Mouse (Mus musculus) MEL (cell line): ENCODE results near the gene Npas3.

Experiments used
- CTCF ChIP-seq, 3 experiments: IDR thresholded peaks in 2 of 3; conservative IDR thresholded peaks in 1 of 3; 2 replicates each; pipeline ENCODE4 v1.5.1; 2011 to 2012; ENCODE audit warnings: low read length in 3 of 3, low read depth in 2 of 3, mild to moderate bottlenecking in 2 of 3, improper control_type of control experiment in 1 of 3, inconsistent platforms in 1 of 3, mixed read lengths in 1 of 3, moderate library complexity in 1 of 3; ENCODE audit not compliant: control insufficient read depth in 1 of 3, insufficient read depth in 1 of 3, poor library complexity in 1 of 3, severe bottlenecking in 1 of 3
- MAX ChIP-seq: IDR thresholded peaks from 2 replicates; pipeline ENCODE4 v1.6.1; 2011; ENCODE audit warnings: low read length, improper control_type of control experiment
- MYB ChIP-seq: IDR thresholded peaks from 2 replicates; pipeline ENCODE4 v1.6.1; 2011; ENCODE audit warnings: mild to moderate bottlenecking, low read depth, low read length, improper control_type of control experiment
- MYC ChIP-seq: IDR thresholded peaks from 2 replicates; pipeline ENCODE4 v1.6.1; 2011; ENCODE audit warnings: low read depth, mild to moderate bottlenecking, low read length, improper control_type of control experiment, moderate library complexity
- TCF12 ChIP-seq: IDR thresholded peaks from 2 replicates; pipeline ENCODE4 v1.6.1; 2014; ENCODE audit warnings: low read depth, mild to moderate bottlenecking, inconsistent platforms, low read length, improper control_type of control experiment, moderate library complexity
- ZNF384 ChIP-seq: IDR thresholded peaks from 2 replicates; pipeline ENCODE4 v1.6.1; 2012; ENCODE audit warnings: low read depth, mild to moderate bottlenecking, inconsistent platforms, low read length, improper control_type of control experiment

DNA sequence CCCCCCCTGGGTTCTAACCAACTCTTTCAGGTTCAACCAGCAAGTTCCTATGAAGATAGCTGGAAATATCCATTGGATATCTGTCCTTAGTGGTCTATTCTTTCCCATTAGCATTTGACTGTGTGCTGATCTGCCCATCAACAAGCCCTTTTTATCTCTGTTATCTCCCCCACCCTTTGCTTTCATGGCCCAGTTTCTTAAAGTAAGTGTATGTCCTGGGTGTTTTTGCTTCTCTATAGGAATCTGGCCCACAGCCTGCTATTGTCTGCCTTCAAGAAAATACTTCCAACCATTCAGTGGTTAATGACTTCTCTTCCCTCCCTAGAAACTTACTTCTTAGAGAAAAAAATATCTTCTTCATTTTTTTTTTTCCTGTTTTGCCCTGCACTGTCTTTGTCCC, 219.1 kb downstream of the Npas3 start:
- no peak for TF ChIP-seq ZNF384
- no peak for TF ChIP-seq MYB
- TF ChIP-seq MYC = no peak
- TF ChIP-seq TCF12 = no peak
- no peak for TF ChIP-seq MAX
- no peak for TF ChIP-seq CTCF (IDR thresholded peaks at IDR 0.05 in 2 of 3, conservative IDR thresholded peaks at IDR 0.05 in 1 of 3; ENCODE audit: control insufficient read depth in 1 of 3, insufficient read depth in 1 of 3, low read depth in 2 of 3, low read length in 3 of 3, poor library complexity in 1 of 3, severe bottlenecking in 1 of 3)
